Mouse (Mus musculus) testis, postnatal 10 days (tissue): Measurements from ENCODE around the gene Vps53.

Experiments
- DNase-seq: peaks from one replicate; pipeline ENCODE4 v3.0.0; 2021; ENCODE audit warnings: low spot score

Gene Vps53

DNA sequence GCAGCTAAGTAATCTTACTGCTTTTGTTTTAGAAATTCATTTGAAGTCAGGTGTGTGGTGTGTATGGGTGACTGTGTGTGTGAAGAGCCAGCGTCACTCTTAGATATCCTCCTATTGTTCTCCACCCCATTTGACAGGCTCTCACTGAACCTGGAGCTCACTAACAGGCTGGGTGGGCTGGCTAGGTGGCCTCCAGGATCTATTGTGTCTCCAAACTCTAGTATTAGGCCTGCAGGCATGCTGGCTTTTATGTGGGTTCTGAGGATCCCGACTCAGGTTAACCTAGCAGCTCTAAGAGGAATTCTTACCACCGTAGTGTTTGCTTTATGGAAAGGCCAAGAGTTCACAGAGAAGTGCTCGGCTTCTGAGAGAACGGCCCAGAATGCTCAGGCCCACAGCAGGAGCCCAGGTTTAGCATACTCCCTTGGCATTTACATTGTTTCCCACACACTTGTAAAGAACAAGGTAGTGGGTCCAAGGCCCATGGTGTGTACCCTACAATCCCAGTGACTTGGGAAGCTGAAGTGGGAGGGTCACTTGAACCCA lies 128.4 kb downstream of the Vps53 start:
- DNase-seq = no peak

DNA sequence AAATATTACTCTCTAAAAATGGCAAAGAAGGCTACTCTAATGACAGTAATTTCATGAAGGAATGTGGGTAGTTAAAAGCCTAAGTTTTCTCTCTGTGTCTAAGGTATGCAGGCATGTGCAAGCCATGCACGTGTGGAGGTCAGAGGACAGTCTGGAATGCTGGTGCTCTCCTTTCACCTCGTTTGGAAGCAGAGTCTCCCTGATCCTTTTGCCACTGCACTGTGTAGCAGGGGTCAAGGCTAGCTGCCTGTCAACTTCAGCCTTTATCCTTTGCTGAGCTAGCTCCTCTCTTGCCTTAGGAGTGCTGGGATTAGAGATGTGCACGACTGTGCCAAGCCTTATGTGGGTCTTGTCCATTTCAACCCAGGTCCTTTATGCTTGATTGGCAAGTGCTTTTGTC lies 128.9 kb downstream of the Vps53 start:
- no peak for DNase-seq

DNA sequence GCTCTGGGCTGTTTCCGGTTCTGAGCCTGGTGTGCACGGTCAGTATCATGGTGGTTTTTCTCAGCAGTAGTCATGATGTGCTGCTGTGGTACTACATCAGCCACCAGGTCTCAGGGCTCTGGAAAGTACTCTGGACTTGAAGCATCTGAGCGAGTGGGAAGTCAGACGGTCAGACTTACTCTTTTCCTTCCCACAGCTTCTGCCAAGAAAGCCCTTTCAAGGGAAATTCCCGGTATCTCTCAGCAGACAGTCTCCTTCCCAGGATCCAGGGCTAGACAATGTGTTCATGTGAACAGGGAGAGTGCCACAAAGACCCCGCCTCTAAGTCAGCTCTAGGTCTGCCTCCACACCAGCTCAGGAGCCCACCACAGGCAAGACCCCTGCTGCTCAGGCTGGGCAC lies 134.1 kb downstream of the Vps53 start:
- DNase-seq = no peak

GRCm38 (mm10) chr11:76044468-76044867 lies 135.0 kb downstream of the Vps53 start:
- DNase-seq = no peak

DNA sequence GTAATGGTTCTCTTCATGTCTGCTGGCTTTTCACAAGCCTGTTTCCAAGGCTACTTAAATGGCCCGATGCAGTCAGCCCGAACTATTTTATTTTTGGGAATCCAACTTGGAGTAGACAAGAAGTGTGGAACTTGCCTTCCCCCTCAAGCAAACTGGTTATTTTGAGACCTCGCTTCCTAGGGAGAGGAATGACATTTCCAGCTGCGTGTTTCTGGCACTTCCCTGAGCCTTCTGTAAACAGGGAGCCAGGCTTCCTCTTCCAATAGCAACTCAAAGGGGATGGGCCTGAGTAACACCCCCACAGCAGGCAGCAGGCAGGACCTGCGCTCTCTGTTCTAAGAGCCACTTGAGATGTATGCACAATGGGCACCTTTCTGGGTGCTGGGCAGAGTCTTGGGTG lies 136.6 kb downstream of the Vps53 start:
- no peak for DNase-seq

DNA sequence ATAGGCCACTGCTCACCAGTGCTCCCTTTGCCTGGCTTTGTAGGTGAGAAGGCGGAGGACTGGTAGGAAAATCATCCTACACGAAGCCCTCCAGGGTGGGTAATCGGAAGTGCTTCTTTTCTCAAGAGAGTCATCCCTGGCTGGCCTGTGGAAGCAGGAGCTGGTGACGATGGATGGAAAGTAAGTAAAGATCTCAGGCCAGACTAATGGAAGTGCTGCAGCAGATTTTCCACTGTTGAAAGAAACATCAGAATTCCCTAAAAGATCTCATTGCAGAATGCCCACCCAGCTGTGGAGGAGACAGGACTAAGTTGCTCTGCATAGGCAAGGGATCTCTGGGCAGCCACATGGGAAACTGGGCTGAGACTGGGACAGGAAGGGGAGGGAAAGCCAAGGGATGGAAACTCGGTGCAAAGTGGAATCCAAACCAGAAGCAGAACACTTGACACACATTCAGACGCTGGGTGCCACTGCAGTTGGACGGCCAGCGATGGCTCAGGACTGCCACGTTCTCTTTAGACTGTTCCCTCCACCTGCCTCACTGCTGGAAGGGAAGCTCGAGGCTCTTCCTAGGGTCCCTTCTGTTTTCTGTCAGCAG lies 137.3 kb downstream of the Vps53 start:
- DNase-seq = no peak

DNA sequence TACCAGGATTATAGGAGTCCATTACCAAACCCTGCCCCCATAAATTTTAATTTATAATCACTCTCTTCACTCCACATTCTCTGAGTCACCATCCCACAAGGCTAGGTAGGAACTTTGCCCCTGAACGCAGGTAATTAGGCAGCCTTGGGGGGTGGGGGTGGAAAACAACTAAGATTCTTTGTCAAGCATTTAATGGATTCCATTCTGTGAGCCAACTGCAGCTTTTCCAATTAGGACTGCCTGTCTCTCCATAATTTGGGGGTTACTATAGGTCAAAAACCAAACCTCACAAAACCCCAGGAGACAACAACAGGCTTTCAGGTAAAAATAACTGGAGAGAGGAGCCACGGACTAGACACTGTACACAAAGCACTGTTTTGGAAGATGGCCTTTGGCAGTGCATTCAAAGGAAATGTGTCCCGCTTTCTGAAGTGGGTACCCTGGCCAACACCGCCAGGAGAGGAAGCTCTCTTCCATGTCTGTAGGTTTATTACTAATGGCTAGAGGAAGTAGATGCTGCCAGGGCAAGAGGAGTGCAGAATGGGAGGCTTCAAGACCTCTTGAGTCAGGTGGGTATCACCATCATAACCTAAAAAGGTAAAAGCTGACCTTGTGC lies 138.6 kb downstream of the Vps53 start:
- no peak for DNase-seq

- DNase-seq = no peak
Measured at GRCm38 (mm10) chr11:76040106-76040505, 139.3 kb downstream of the Vps53 start.

DNA sequence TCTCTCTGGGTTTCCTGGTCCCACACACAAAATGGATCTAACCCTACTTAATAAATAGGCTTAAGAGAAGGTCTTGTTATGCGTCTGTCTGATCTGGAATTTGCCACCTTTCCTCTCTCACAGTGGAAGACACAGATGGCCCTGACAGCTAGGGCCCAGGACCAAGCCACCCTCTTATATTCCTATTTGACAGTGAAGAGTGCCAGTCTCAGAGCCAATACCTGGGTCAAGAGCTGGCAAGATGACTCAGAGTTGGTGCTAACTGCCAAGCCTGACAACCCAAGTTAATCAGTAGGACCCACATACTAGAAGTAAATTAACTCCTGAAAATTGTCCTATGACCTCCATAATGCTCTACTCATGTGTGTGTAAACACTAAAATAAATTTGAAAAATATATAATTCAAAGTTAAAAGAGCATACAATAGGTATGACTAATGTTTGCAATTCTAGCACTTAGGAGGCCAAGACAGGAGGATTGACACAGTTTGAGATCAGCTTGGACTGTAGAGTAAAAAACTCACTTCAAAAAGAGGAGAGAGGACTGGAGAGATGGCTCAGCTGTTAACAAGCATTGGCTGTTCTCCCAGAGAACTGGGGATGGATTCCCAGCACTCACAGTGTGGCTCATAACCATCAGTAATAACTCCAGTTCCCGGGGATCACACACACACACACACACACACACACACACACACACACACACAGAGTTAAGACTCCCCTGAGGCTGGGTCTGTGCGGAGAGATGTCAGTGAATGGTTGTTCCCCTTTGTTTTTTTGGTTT lies 140.0 kb downstream of the Vps53 start:
- DNase-seq = no peak

DNA sequence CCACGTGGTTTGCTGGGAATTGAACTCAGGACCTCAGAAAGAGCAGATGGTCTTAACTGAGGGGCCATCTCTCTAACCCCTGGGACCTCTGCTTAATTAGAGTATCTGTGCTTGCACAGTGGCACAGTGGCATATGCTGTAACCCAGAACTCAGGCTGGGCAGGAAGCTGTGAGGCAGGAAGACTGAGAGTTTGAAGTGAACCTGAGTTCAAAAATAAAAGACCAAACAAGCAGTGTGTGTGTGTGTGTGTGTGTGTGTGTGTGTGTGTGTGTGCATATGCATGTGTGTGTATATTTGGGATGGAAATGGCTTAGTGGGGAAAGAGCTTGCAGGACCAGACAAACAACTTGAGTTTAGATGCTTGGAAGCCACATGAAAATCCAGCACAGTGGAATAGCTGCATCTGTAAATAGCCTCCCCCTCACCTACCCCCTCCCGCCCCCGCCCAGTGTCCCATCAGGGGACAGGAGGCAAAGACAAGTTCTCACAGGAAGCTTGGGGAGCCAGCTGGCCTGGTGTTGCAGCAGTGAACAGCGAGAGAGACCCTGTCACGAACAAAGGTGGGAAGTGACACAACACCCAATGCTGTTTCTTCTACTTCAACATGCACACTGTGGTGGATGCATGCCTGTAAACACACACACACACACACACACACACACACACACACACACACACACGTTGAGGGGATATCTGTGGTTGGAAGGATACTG lies 141.7 kb downstream of the Vps53 start:
- DNase-seq = no peak

DNA sequence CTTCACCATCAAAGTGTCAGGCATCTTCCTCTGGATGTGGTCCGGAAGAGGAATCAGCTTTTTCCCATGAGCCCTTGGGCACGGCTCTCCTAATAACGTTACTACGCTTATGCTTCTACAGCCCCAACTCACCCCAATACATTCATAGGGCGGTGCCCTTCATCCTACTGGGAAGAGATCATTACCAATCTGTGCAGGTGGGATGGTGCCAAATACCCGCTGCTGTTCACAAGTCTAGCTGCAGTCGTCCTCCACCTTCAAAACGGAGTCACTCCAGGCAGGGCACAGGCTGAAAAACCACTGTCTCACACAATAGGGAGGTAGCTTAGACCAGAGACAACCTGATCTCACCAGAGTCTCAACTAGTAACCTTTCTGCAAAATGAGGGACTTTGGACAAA lies 144.3 kb downstream of the Vps53 start:
- DNase-seq = no peak

DNA sequence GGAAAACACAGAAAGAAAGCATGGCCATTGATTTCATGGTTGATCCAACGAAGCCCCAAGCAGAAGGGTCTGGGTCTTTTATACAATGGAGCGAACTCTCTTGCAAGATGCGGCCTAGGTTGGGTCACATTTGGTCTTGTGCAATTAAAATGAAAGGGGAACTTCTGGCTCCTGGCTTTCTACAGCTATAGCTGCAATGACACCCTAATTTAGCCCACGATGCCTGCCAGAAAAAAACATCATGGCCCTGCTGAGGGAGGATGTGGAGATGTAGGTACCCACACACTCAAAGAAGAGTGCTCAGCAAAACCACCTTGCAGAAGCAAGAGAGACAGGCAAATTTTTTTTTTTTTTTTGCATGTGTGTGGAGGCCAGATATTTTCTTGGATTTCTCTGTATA lies 145.6 kb downstream of the Vps53 start:
- no peak for DNase-seq

DNA sequence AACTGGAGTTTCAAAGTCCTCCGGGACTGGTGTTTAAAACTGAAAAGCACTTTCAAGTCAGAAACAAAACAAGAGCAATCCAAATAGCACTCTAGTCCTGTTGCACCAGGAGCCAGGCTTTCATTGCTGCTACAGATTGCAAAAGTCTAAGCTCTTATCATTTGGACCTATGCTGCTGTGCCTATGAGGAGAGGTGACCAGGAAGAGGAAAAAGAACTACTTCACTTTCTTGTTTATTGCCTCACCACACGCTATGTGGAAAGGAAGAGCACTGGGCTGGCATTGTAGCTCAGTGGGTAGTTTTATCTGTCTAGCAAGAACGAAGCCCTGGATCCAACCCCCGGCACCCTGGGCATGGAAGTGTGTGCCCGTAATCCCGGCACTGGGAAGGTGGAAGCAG lies 146.1 kb downstream of the Vps53 start:
- no peak for DNase-seq

GRCm38 (mm10) chr11:76028072-76028465 lies 151.4 kb downstream of the Vps53 start:
- DNase-seq = peak; percentile 54

DNA sequence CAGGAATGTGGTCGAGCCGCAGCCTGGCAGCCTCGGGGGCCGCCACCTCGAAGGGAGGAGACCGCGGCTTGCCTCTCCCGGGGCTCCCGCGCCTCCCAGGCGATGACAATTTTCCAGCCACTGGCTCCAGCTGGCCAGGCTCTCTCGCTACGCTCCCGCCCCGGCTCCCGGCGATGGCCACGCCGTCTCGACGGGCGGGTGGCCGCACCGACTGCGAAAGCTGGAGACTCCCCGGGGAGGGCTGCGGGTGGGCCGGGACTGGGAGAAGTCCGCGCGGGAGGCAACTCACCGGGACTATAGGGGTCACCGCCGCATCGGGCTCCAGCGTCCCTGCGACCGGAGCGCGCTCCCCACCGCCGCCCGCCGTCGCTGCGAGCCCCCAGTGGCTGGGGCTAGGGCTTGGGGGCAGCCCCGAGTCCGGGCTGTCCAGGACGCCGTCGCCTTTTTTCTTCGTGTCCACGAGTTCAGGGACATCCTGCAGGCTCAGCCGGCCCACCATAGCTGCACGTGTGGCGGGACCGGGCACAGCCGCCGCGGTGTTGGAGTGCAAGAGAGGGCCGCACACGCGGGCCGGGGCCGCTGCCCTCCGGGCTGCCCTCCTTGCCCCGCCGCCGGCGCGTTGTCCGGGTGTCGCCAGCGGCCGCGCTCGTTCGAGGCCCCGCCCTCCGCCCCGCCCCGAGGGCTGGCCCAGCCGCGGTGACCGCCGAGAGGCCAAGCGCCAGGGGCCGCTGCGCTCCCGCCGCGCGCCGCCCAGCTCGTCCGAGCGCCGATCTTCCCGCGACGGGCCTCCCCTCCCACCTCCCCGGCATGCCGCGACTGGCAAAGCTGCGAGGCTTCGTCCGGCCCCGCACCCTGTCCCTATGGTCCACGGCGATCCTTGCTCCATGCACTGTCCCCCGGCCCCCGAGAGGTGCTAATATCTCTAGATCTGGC lies 152.0 kb downstream of the Vps53 start, which contains the start of gene Rflnb:
Rflnb (minus strand) TSS at position 644 of the 933 bp plus-strand sequence.
- DNase-seq = peak; percentile 94

DNA sequence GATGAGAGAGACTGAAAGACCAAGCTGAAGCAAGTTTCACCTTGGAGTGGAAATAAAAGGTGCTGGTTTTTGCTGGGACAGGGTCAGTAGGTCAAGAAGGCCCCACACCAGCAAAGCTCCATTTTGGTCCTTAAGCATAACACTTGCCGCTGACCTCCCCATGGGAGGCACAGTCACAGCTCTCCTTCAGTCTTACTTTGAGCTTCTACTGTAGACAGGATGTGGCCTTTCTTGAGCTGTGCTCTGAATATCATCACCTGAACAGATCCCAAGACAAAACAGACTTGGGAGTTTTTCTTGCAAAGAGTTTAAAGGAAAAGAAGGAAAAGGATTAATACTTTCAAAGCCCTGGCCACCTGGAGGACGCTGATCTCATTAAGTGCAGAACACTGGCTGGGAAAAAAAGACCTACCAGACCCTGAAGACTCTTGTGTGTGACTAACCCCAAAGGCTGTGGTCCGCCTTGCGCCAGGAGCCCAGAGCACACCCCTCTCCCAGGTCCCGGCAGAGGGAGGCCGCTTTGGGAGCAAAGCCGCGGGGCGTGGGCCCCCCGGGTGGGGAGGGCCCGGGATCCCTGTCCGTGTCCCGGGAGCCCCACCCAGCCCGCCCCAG lies 152.8 kb downstream of the Vps53 start:
- DNase-seq = no peak

DNA sequence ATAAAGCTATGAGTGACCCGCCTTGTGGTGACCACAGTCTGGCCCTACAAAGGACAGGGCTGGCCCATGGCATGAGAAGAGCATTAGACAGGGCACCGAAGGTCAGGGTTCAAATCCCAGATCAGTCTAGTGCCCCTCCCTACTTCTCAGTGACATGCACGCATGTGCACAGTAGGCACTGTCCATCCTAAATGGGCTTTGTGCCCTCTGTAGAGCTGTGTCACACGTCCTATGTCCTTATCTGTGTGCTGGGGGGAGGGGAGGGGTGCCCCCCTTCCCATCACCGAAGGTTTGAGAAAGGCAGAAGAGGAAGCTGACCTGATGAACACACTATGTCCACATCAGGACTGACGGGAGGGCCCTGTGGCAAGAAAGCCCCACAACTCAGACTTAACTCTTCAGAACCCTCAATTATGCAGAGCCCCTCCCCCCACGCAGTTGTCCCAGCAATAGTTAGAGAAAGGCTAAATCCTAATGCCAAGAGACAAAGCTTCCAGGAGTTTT lies 154.3 kb downstream of the Vps53 start:
- no peak for DNase-seq

DNA sequence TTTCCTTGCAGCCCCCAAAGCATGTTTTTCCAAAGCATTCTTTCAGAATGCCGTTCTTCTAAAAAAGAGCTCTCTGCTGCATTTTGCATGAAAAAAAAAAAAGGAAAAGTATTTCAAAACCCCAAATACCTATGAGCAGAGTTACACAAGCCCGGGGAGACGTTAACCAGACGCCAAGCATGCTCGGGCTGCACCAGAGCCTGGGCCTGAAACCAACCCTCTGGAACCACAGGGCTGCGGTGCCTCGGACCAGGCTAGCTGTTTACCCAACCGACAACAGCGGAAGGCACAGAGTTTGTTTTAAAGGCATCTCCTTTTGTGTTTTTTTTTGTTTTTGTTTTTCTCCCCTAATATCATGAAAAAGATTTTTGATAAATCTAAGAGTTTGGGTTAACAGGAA lies 158.5 kb downstream of the Vps53 start:
- DNase-seq = no peak

GRCm38 (mm10) chr11:76019879-76020278 lies 159.6 kb downstream of the Vps53 start:
- DNase-seq = no peak

DNA sequence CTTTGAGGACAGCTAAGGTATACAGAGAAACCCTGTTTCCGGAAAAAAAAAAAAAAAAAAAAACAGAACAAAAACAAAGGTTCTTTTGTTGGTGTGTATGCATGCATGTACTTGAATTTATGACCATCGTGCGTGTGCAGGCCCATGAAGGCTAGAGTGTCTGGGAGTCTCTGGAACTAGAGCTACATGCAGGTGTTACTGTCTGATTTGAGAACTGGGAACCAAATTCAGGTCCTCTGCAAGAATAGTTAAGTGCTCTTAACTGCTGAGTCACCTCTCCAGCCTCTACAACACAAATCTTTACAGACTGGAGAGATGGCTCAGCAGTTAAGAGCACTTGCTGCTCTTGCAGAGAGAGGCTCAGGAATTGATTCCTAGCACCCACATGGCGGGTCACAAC lies 163.6 kb downstream of the Vps53 start:
- DNase-seq = no peak

- no peak for DNase-seq
Measured at GRCm38 (mm10) chr11:76015251-76015650, 164.2 kb downstream of the Vps53 start.
